Mouse (Mus musculus) myocyte (in vitro differentiated cells): ENCODE results near the gene Gypa. TPM values are rescaled to one million over a fixed set of nuclear protein-coding genes. Genes with fewer than 3 reads are reported as not detected.

ENCODE experiments used
- H3K27me3 ChIP-seq: one replicate; pipeline ENCODE4 v1.6.1; 2011; ENCODE audit not compliant: control insufficient read depth, insufficient read depth, insufficient read length
- H3K36me3 ChIP-seq: one replicate; pipeline ENCODE4 v1.6.1; 2011; ENCODE audit not compliant: control insufficient read depth, insufficient read depth
- H3K4me2 ChIP-seq: one replicate; pipeline ENCODE4 v1.6.1; 2011; ENCODE audit warnings: low read depth, control low read depth
- H3K4me3 ChIP-seq: one replicate; pipeline ENCODE4 v1.5.1; 2011; ENCODE audit warnings: mild to moderate bottlenecking, control low read depth, moderate library complexity
- H3K79me2 ChIP-seq: one replicate; pipeline ENCODE4 v1.6.1; 2011; ENCODE audit not compliant: control insufficient read depth, insufficient read depth
- H3ac ChIP-seq: one replicate; pipeline ENCODE4 v1.6.1; 2011; ENCODE audit not compliant: control insufficient read depth, insufficient read length
- E2F4 ChIP-seq: IDR thresholded peaks from one replicate; pipeline ENCODE4 v1.6.1; 2011; ENCODE audit warnings: mild to moderate bottlenecking, control low read depth, moderate library complexity; ENCODE audit not compliant: insufficient read depth
- MAX ChIP-seq: IDR thresholded peaks from one replicate; pipeline ENCODE4 v1.6.1; 2011; ENCODE audit warnings: low read depth, mild to moderate bottlenecking, control low read depth
- POLR2A ChIP-seq: IDR thresholded peaks from one replicate; pipeline ENCODE4 v1.6.1; 2011; ENCODE audit warnings: low read depth, mild to moderate bottlenecking, control low read depth, moderate library complexity; ENCODE audit not compliant: insufficient read length
- TCF12 ChIP-seq: IDR thresholded peaks from one replicate; pipeline ENCODE4 v1.6.1; 2011; ENCODE audit warnings: mild to moderate bottlenecking, control low read depth; ENCODE audit not compliant: poor library complexity, insufficient read depth, severe bottlenecking
- polyA plus RNA-seq: library from polyadenylated mRNA; unstranded; fragments of >200 nt; fragmentation: generic; extraction: Trizol; gene quantifications from one replicate; pipeline ENCODE4 v1.2.1, GENCODE M21; 2012; ENCODE audit warnings: missing spikeins

The Gypa gene
- polyA plus RNA-seq, 1 experiment, result not detected

DNA sequence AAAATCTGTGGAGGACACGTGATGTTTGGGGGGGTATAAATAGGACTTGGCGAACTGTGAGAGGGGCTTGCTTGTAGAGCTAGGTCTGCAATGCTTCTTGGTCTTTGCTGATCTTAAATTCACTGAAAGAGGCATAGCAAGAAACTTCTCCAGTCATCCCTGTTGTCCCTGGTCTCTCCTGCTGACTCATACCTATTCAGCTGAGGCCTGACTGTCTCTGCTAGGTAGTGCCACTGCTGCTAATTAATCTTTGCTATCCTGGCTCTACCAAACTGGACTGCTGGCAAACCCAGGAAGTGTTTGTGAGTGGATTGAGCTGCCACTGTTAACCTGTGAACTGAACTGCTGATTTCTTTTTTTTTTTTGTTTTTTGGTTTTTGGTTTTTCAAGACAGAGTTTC is 61.4 kb downstream of the Gypa start:
- H3K4me2 ChIP-seq, result no peak overlapping the region

More for the DNA sequence above, 61.4 kb downstream of the Gypa start:
- TF ChIP-seq MAX (no peak), TCF12 (no peak), POLR2A (no peak), E2F4 (no peak)
- Histone ChIP-seq H3ac (no peak overlapping the region), H3K4me3 (no peak overlapping the region), H3K27me3 (no peaks in the 10 kb centered on the region), H3K36me3 (no peaks in the 10 kb centered on the region), H3K79me2 (no peaks in the 10 kb centered on the region)

Other genes with a start within 250 kb of the Gypa start
- not detected for gene Frem3, start 117.3 kb downstream of the Gypa start, polyA plus RNA-seq
- gene Smarca5, start 245.7 kb downstream of the Gypa start, polyA plus RNA-seq, result 13.5 TPM